Mouse (Mus musculus): ENCODE results near the gene Krt19.

DNA sequence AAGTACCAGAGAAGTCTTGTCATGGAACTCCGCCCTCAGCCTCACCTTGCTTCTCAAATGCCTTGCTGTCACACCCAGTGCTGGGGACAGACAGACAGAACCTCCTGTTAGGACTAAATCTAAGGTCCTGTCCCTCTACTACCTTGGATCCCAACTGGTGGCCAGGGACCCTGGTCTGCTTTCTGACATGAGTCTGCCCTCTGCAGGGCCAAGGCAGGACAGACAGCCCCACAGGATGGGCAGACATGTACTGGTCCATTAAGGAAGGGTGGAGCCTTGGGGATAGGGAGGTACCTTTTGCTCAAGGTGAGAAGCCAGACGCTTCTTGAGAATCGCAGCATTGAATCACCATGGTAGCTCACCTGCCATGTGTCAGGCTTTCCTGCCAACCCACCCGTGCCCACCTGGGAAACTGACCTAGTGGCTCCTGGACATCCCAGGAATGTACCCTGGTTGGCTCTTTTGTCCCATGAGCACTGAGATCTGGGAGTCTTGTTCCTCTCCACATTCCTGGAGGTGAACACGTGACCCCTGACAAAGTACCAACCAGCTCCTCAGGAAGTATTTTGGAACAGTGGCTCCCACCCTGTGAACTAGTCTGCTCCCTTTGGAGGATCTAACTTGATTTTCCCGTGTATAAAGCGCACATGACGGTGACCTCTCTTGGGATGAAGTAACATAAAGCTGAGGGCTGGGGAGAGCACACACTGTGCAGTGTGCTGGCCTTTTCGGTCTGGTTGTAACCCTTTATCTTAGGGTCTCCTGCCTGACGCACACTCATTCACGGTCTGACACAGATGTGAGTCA lies 35.3 kb downstream of the Krt19 start:
- TF ChIP-seq CTCF (IDR thresholded peaks at IDR 0.05; ENCODE audit: low read depth, low read length) (no peak), POLR2A (IDR thresholded peaks at IDR 0.05; ENCODE audit: extremely low read depth, insufficient read depth, low read length) (no peak)

All from liver, adult 2 months (tissue).